Mouse (Mus musculus): ENCODE measurements around the gene Srrm4. TPM values are rescaled to one million over a fixed set of nuclear protein-coding genes. Genes with fewer than 3 reads are reported as not detected.

Gene Srrm4
- total RNA-seq, 1 experiment: 0.22 TPM

DNA sequence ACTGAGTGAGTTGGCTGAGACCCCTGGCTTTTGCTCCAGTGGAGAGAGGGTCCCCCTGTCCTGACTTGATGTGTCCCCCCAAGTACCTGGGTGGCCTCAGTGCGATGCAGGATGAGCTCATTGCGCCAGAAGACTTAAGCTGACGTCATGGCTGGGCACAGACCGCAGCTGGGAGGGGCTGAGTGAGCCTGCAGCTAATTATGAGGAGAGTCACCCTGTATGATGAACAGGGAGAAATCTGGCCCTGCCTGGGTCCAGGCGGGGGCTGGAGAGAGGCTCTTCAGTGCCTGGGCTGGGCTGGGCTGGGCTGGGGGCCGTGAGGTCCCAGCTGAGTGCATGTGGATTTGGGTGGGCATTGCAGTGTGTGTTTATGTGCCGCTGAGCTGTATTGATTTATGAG, 166.3 kb downstream of the Srrm4 start:
- Histone ChIP-seq H3K27ac (ENCODE audit: insufficient read depth, low read depth, low read length, poor library complexity, severe bottlenecking) (no peak overlapping the region), H3K36me3 (ENCODE audit: control insufficient read depth, insufficient read depth, low read length, poor library complexity, severe bottlenecking) (no peaks in the 10 kb centered on the region)
- in situ Hi-C loops (cut with MboI; ENCODE audit: low sequenced_read_pairs in 2 of 2, unreplicated experiment in 2 of 2): no loop called here

DNA sequence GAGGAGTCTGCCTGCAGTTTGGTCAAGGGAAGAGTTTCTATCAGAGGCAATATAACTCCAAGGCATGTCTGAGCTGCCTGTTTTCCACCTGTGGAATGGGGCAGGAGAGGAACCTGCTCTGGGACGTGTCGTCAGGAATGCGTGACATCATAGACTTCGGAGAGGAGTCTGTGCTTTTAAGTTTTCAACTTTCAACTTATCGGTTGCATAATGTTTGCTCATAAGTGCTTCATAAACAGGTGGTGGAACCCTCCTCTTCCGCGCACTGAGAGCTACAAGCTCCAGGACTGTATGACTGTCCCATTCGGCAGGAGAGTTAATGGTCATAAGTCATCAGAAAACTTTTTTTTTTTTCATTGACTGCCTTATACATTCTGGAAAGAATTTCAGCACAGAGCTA, 167.9 kb downstream of the Srrm4 start:
- in situ Hi-C loops (cut with MboI; ENCODE audit: low sequenced_read_pairs in 2 of 2, unreplicated experiment in 2 of 2): no loop called here
- H3K4me3 ChIP-seq (ENCODE audit: insufficient read depth in 1 of 2, low read depth in 1 of 2, low read length in 2 of 2, poor library complexity in 1 of 2, severe bottlenecking in 1 of 2): no peak overlapping the region
- DNase-seq (ENCODE audit: low read depth, low spot score): no peak
- no peaks in the 10 kb centered on the region for H3K9me3 ChIP-seq (ENCODE audit: control insufficient read depth, insufficient read depth, low read depth, low read length)
- no peak overlapping the region for H3K9ac ChIP-seq (ENCODE audit: insufficient read depth, low read depth, low read length, poor library complexity, severe bottlenecking)
- no peaks in the 10 kb centered on the region for H3K36me3 ChIP-seq (ENCODE audit: control insufficient read depth, insufficient read depth, low read length, poor library complexity, severe bottlenecking)
- H3K27ac ChIP-seq (ENCODE audit: insufficient read depth, low read depth, low read length, poor library complexity, severe bottlenecking): no peak overlapping the region
- TF ChIP-seq CHD2 (IDR thresholded peaks at IDR 0.05; ENCODE audit: low read depth, low read length) (no peak), ZNF384 (IDR thresholded peaks at IDR 0.05; ENCODE audit: low read depth, low read length) (no peak), MAFK (IDR thresholded peaks at IDR 0.05; ENCODE audit: insufficient read depth, low read depth, low read length) (no peak), ZC3H11A (IDR thresholded peaks at IDR 0.05; ENCODE audit: borderline replicate concordance, low read depth, low read length) (no peak), HCFC1 (IDR thresholded peaks at IDR 0.05; ENCODE audit: borderline replicate concordance, insufficient read depth, low read length) (no peak)
- peaks cover 11 to 24% of the 10 kb centered on the region in 2 experiments for H3K4me1 ChIP-seq (ENCODE audit: control insufficient read depth in 2 of 2, insufficient read depth in 2 of 2, low read length in 2 of 2, poor library complexity in 1 of 2)

More for the DNA sequence above, 166.3 kb downstream of the Srrm4 start:
- Histone ChIP-seq H3K9me3 (ENCODE audit: control insufficient read depth, insufficient read depth, low read depth, low read length) (no peaks in the 10 kb centered on the region), H3K4me1 (ENCODE audit: control insufficient read depth in 2 of 2, insufficient read depth in 2 of 2, low read length in 2 of 2, poor library complexity in 1 of 2) (peaks cover 6 to 16% of the 10 kb centered on the region in 2 experiments), H3K9ac (ENCODE audit: insufficient read depth, low read depth, low read length, poor library complexity, severe bottlenecking) (no peak overlapping the region), H3K4me3 (ENCODE audit: insufficient read depth in 1 of 2, low read depth in 1 of 2, low read length in 2 of 2, poor library complexity in 1 of 2, severe bottlenecking in 1 of 2) (no peak overlapping the region)
- TF ChIP-seq ZNF384 (IDR thresholded peaks at IDR 0.05; ENCODE audit: low read depth, low read length) (no peak), HCFC1 (IDR thresholded peaks at IDR 0.05; ENCODE audit: borderline replicate concordance, insufficient read depth, low read length) (no peak), MAFK (IDR thresholded peaks at IDR 0.05; ENCODE audit: insufficient read depth, low read depth, low read length) (no peak), CHD2 (IDR thresholded peaks at IDR 0.05; ENCODE audit: low read depth, low read length) (no peak), ZC3H11A (IDR thresholded peaks at IDR 0.05; ENCODE audit: borderline replicate concordance, low read depth, low read length) (no peak)
- DNase-seq (ENCODE audit: low read depth, low spot score): no peak

DNA sequence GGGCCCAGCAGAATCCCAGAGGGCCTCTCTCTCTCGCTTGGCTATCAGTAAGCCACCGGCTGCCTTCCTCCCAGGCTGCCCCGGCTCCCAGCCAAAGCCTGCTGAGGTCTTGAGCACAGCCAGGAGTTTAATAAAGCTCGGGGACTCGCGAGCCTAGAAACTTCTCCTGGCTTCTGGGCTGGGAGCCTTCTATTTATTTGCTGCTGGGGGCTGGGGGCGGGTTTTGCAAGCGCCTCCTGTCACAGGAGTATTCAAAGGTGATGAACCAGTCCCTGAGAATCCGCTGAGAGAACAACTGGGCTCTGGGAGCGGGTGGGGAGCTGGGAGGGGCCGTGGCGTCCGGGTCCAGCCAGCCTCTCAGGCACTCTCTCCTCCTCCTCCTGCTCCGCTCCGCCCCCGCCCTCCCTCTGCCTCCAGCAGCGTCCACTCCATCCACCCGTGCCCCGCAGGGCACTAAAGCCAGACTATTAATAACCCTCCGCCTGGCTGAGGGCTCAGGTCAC, 168.9 kb downstream of the Srrm4 start, which contains the start of gene Hspb8:
Gene Hspb8, minus strand, starts transcription at position 166 of the 503 bp plus-strand sequence.
- H3K9ac ChIP-seq (ENCODE audit: insufficient read depth, low read depth, low read length, poor library complexity, severe bottlenecking): peak within 1 kb of the TSS; percentile 68
- no peak for DNase-seq (ENCODE audit: low read depth, low spot score)
- H3K9me3 ChIP-seq (ENCODE audit: control insufficient read depth, insufficient read depth, low read depth, low read length): no peaks in the 10 kb centered on the region
- H3K27ac ChIP-seq (ENCODE audit: insufficient read depth, low read depth, low read length, poor library complexity, severe bottlenecking): no peak within 1 kb of the TSS
- H3K4me3 ChIP-seq (ENCODE audit: insufficient read depth in 1 of 2, low read depth in 1 of 2, low read length in 2 of 2, poor library complexity in 1 of 2, severe bottlenecking in 1 of 2): peak within 1 kb of the TSS; percentile 67 to 68
- peaks cover 15 to 26% of the 10 kb centered on the region in 2 experiments for H3K4me1 ChIP-seq (ENCODE audit: control insufficient read depth in 2 of 2, insufficient read depth in 2 of 2, low read length in 2 of 2, poor library complexity in 1 of 2)
- in situ Hi-C loops (cut with MboI; ENCODE audit: low sequenced_read_pairs in 2 of 2, unreplicated experiment in 2 of 2): no loop called here
- TF ChIP-seq ZC3H11A (IDR thresholded peaks at IDR 0.05; ENCODE audit: borderline replicate concordance, low read depth, low read length) (no peak), ZNF384 (IDR thresholded peaks at IDR 0.05; ENCODE audit: low read depth, low read length) (no peak), CHD2 (IDR thresholded peaks at IDR 0.05; ENCODE audit: low read depth, low read length) (no peak), HCFC1 (IDR thresholded peaks at IDR 0.05; ENCODE audit: borderline replicate concordance, insufficient read depth, low read length) (no peak), MAFK (IDR thresholded peaks at IDR 0.05; ENCODE audit: insufficient read depth, low read depth, low read length) (no peak)
- H3K36me3 ChIP-seq (ENCODE audit: control insufficient read depth, insufficient read depth, low read length, poor library complexity, severe bottlenecking): no peaks in the 10 kb centered on the region

DNA sequence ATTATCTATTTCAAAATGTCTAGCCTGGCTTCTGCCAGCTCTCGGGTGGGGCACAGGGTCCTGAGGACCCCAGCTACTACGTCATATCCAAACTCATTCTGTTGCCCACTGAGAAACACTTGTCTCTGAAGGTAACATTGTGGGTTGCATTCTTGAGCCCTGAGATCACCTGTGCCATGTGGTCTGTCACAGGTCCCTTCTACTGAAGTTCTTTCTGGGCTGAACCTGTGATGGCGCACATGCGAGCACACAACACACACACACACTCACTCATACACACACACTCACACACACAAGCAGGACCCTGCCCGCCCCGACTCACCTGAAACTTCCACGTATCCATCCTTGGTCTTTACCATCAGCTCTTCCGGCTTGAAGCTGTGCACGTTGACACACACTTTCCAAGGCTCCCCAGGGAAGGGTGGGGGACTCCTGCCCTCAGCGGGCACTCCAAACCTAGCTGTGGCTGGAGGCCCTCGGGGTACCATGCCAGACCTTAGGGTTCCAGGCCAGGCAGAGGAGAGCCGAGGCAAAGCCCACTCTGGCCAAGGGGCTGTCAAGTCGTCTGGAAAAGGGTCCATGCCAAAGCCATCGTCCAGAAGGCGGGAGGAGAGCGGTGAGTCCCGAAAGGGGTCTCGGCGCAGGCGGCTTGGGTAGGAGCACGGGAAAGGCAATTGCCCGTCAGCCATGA, 169.7 kb downstream of the Srrm4 start:
- in situ Hi-C loops (cut with MboI; ENCODE audit: low sequenced_read_pairs in 2 of 2, unreplicated experiment in 2 of 2): no loop called here
- TF ChIP-seq ZNF384 (IDR thresholded peaks at IDR 0.05; ENCODE audit: low read depth, low read length): no peak
- no peak for TF ChIP-seq HCFC1 (IDR thresholded peaks at IDR 0.05; ENCODE audit: borderline replicate concordance, insufficient read depth, low read length)
- no peak for TF ChIP-seq MAFK (IDR thresholded peaks at IDR 0.05; ENCODE audit: insufficient read depth, low read depth, low read length)
- no peak for TF ChIP-seq CHD2 (IDR thresholded peaks at IDR 0.05; ENCODE audit: low read depth, low read length)
- TF ChIP-seq ZC3H11A (IDR thresholded peaks at IDR 0.05; ENCODE audit: borderline replicate concordance, low read depth, low read length): no peak
- DNase-seq (ENCODE audit: low read depth, low spot score): no peak
- Histone ChIP-seq H3K27ac (ENCODE audit: insufficient read depth, low read depth, low read length, poor library complexity, severe bottlenecking) (no peak overlapping the region), H3K4me3 (ENCODE audit: insufficient read depth in 1 of 2, low read depth in 1 of 2, low read length in 2 of 2, poor library complexity in 1 of 2, severe bottlenecking in 1 of 2) (peak overlapping the region; percentile 67 to 68), H3K9ac (ENCODE audit: insufficient read depth, low read depth, low read length, poor library complexity, severe bottlenecking) (peak overlapping the region; percentile 68), H3K4me1 (ENCODE audit: control insufficient read depth in 2 of 2, insufficient read depth in 2 of 2, low read length in 2 of 2, poor library complexity in 1 of 2) (peaks cover 13 to 28% of the 10 kb centered on the region in 2 experiments), H3K36me3 (ENCODE audit: control insufficient read depth, insufficient read depth, low read length, poor library complexity, severe bottlenecking) (no peaks in the 10 kb centered on the region), H3K9me3 (ENCODE audit: control insufficient read depth, insufficient read depth, low read depth, low read length) (no peaks in the 10 kb centered on the region)
